Mouse (Mus musculus) embryonic facial prominence, embryonic 11.5 days (tissue): ENCODE measurements at regions not wholly inside any gene's neighbourhood (a gene's known extent, or its start where the extent isn't known, plus 50 kb on each side); places are given as distances from the start of the nearest gene placed in this dataset.

Experiments
- ATAC-seq: fragments of 200-750 bp; cut with Nextera tagmentation; replicated peaks from 2 replicates; pipeline ENCODE4 v1.8.0; 2017; ENCODE audit warnings: low read depth; ENCODE audit not compliant: insufficient number of reproducible peaks, low FRiP score, low TSS enrichment
- DNase-seq: peaks from one replicate; pipeline ENCODE4 v3.0.0-alpha.2; 2015; ENCODE audit warnings: low spot score
- H3K27ac ChIP-seq: fragments of 300-500 bp; sonication (generic); replicated peaks from 2 replicates; pipeline ENCODE4 v1.5.1; 2014; ENCODE audit warnings: mild to moderate bottlenecking, low read depth, low read length, control low read depth
- H3K27me3 ChIP-seq: fragments of 300-500 bp; sonication (generic); 2 replicates; pipeline ENCODE4 v1.6.1; 2014; ENCODE audit warnings: mild to moderate bottlenecking, low read length, moderate library complexity, mixed read lengths; ENCODE audit not compliant: control insufficient read depth, insufficient read depth
- H3K36me3 ChIP-seq: fragments of 300-500 bp; sonication (generic); replicated peaks from 2 replicates; pipeline ENCODE4 v1.6.1; 2014; ENCODE audit warnings: low read depth, mild to moderate bottlenecking, low read length, moderate library complexity, mixed read lengths; ENCODE audit not compliant: control insufficient read depth, insufficient read depth
- H3K4me1 ChIP-seq: fragments of 300-500 bp; sonication (generic); 2 replicates; pipeline ENCODE4 v1.6.1; 2014; ENCODE audit warnings: low read length, mixed read lengths; ENCODE audit not compliant: control insufficient read depth, insufficient read depth
- H3K4me2 ChIP-seq: fragments of 300-500 bp; sonication (generic); 2 replicates; pipeline ENCODE4 v1.6.1; 2014; ENCODE audit warnings: low read depth, mild to moderate bottlenecking, control low read depth, low read length, moderate library complexity
- H3K4me3 ChIP-seq: fragments of 300-500 bp; sonication (generic); 2 replicates; pipeline ENCODE4 v1.5.1; 2014; ENCODE audit warnings: low read depth, low read length, control low read depth
- H3K9ac ChIP-seq: fragments of 300-500 bp; sonication (generic); replicated peaks from 2 replicates; pipeline ENCODE4 v1.6.1; 2014; ENCODE audit warnings: mild to moderate bottlenecking, control low read depth, low read length
- H3K9me3 ChIP-seq: fragments of 300-500 bp; sonication (generic); replicated peaks from 2 replicates; pipeline ENCODE4 v1.6.1; 2016; ENCODE audit warnings: mild to moderate bottlenecking, low read length, inconsistent platforms, mixed read lengths; ENCODE audit not compliant: control insufficient read depth
- WGBS: fragments of 180-500 bp; shearing (Covaris S2); extraction: QIAGEN DNeasy Blood & Tissue Kit; methylation state at CpG from one replicate; pipeline ENCODE4 v1.1.7; 2014; 5-methylcytosine and 5-hydroxymethylcytosine counted together

DNA sequence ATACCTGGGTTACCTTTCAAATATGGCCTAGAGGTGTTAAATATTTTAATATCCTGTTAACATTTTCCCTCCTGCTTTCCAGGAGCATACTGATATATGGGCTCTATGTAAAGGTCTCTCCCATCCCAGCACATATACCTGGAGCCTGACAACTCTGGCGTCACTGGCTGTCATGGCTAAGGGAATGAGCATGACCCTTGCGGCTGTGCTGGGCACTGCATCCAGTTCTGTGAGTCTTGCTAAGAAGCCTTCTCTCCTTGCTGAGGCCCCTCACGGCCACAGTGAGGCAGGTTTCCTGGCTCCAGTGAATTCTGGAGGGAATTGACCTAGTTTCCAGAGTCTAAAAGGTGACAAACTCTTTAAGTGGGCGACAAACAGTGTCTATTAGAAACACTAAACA, 107.3 kb upstream of the 1700012A03Rik start:
- H3K27me3 ChIP-seq, result no peaks in the 10 kb centered on the region
- 56% methylated on average over 4 of the region's 4 CpGs for WGBS
- no peaks in the 10 kb centered on the region for H3K9me3 ChIP-seq
- no peak for DNase-seq
- no peak overlapping the region for H3K9ac ChIP-seq
- no peaks in the 10 kb centered on the region for H3K4me1 ChIP-seq
- no peak overlapping the region for H3K27ac ChIP-seq
- H3K4me2 ChIP-seq, result no peak overlapping the region
- H3K4me3 ChIP-seq, result no peak overlapping the region
- ATAC-seq, result no peak
- no peaks in the 10 kb centered on the region for H3K36me3 ChIP-seq

- peak overlapping the region; percentile 73 for H3K4me2 ChIP-seq
- H3K36me3 ChIP-seq, result no peaks in the 10 kb centered on the region
- H3K4me3 ChIP-seq, result peak overlapping the region; percentile 32
- WGBS, result 5% methylated on average over 20 of the region's 20 CpGs
- H3K27ac ChIP-seq, result no peak overlapping the region
- H3K9ac ChIP-seq, result peak overlapping the region; percentile 32; the same call in 1 of the 2 replicates
- H3K27me3 ChIP-seq, result no peaks in the 10 kb centered on the region
- peak; percentile 68 for ATAC-seq
- DNase-seq, result peak; percentile 92
- no peaks in the 10 kb centered on the region for H3K4me1 ChIP-seq
- no peaks in the 10 kb centered on the region for H3K9me3 ChIP-seq
Measured at GRCm38 (mm10) chr6:31938216-31938814, 111.7 kb upstream of the 1700012A03Rik start.

GRCm38 (mm10) chr6:31937146-31937545, 112.9 kb upstream of the 1700012A03Rik start:
- Histone ChIP-seq H3K9ac (no peak overlapping the region), H3K27me3 (no peaks in the 10 kb centered on the region), H3K36me3 (no peaks in the 10 kb centered on the region), H3K4me1 (no peaks in the 10 kb centered on the region), H3K4me2 (no peak overlapping the region), H3K9me3 (no peaks in the 10 kb centered on the region), H3K27ac (no peak overlapping the region), H3K4me3 (no peak overlapping the region)
- ATAC-seq, result no peak
- WGBS, result 79% methylated on average over 12 of the region's 12 CpGs
- no peak for DNase-seq

DNA sequence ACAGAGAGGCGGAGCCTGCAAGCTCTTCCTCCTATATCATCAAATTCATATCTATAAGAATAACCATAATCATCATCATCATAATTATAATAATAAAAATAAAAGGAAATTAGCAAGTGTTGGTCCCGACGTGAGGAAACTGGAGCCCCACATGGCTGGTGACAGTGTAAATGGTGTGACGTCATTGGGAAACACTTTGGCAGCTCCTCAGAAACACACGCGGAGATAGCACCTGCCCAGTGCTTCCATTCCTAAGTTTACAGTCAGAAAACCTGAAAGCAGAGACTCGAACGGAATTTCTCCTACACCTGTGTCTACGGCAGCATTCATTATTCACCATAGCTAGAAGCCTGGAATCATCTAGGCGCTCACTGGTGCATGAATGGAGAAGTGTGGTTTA, 115.2 kb upstream of the 1700012A03Rik start:
- 88% methylated on average over 10 of the region's 10 CpGs for WGBS
- Histone ChIP-seq H3K27me3 (no peaks in the 10 kb centered on the region), H3K9me3 (no peaks in the 10 kb centered on the region), H3K9ac (no peak overlapping the region), H3K36me3 (no peaks in the 10 kb centered on the region), H3K4me2 (no peak overlapping the region), H3K4me1 (no peaks in the 10 kb centered on the region), H3K27ac (no peak overlapping the region), H3K4me3 (no peak overlapping the region)
- DNase-seq, result no peak
- ATAC-seq, result no peak

GRCm38 (mm10) chr6:31933956-31934355, 116.1 kb upstream of the 1700012A03Rik start:
- Histone ChIP-seq H3K4me1 (no peaks in the 10 kb centered on the region), H3K27me3 (no peaks in the 10 kb centered on the region), H3K27ac (no peak overlapping the region), H3K4me3 (no peak overlapping the region), H3K4me2 (no peak overlapping the region), H3K36me3 (no peaks in the 10 kb centered on the region), H3K9ac (no peak overlapping the region), H3K9me3 (no peaks in the 10 kb centered on the region)
- ATAC-seq (no peak), DNase-seq (no peak)
- 73% methylated on average over 8 of the region's 8 CpGs for WGBS

DNA sequence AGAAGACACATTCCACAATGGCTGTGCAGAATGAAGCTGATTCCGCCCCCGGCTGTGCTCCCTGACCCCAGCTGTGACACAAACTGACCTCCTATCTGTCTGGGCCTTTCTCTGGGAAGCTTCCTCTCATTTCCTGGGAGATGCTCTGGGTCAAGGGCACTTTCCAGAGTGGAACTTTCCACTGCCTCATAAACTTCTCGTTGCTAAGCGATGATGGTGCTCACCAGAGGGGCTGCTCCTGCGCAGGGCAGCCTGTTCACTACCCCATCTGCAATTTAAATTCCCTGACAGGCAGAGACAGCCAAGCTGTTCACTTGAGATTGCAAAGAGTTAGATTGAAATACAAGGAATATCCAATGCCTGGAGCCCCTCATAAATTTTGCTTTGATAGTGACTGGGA, 116.7 kb upstream of the 1700012A03Rik start:
- H3K9me3 ChIP-seq, result no peaks in the 10 kb centered on the region
- 60% methylated on average over 5 of the region's 5 CpGs for WGBS
- ATAC-seq (no peak), DNase-seq (no peak)
- H3K27me3 ChIP-seq, result no peaks in the 10 kb centered on the region
- no peak overlapping the region for H3K4me2 ChIP-seq
- H3K4me1 ChIP-seq, result no peaks in the 10 kb centered on the region
- no peak overlapping the region for H3K4me3 ChIP-seq
- H3K27ac ChIP-seq, result no peak overlapping the region
- H3K36me3 ChIP-seq, result no peaks in the 10 kb centered on the region
- no peak overlapping the region for H3K9ac ChIP-seq

GRCm38 (mm10) chr6:31931116-31931515, 118.9 kb upstream of the 1700012A03Rik start:
- H3K36me3 ChIP-seq, result no peaks in the 10 kb centered on the region
- 93% methylated on average over 6 of the region's 6 CpGs for WGBS

GRCm38 (mm10) chr6:31929165-31929564, 120.9 kb upstream of the 1700012A03Rik start:
- no peaks in the 10 kb centered on the region for H3K4me1 ChIP-seq
- ATAC-seq, result no peak
- no peak overlapping the region for H3K4me2 ChIP-seq
- WGBS, result 86% methylated on average over 2 of the region's 2 CpGs
- H3K36me3 ChIP-seq, result no peaks in the 10 kb centered on the region
- H3K4me3 ChIP-seq, result no peak overlapping the region
- no peaks in the 10 kb centered on the region for H3K9me3 ChIP-seq
- H3K9ac ChIP-seq, result no peak overlapping the region
- no peak overlapping the region for H3K27ac ChIP-seq
- no peaks in the 10 kb centered on the region for H3K27me3 ChIP-seq
- no peak for DNase-seq

More at GRCm38 (mm10) chr6:31931116-31931515, 118.9 kb upstream of the 1700012A03Rik start:
- no peak overlapping the region for H3K4me2 ChIP-seq
- ATAC-seq, result no peak
- no peak overlapping the region for H3K4me3 ChIP-seq
- no peak overlapping the region for H3K9ac ChIP-seq
- no peaks in the 10 kb centered on the region for H3K4me1 ChIP-seq
- no peak for DNase-seq
- H3K9me3 ChIP-seq, result no peaks in the 10 kb centered on the region
- no peak overlapping the region for H3K27ac ChIP-seq
- no peaks in the 10 kb centered on the region for H3K27me3 ChIP-seq
